Mouse (Mus musculus) erythroblast, embryonic 14.5 days (primary cell): ENCODE results near the gene Tmem219. TPM values are rescaled to one million over a fixed set of nuclear protein-coding genes. Genes with fewer than 3 reads are reported as not detected.
A peak's percentile ranks its signal among the peaks of the same experiment; 100 is the strongest.

Experiments used
- H3K27me3 ChIP-seq: 2 replicates; pipeline ENCODE4 v1.6.1; 2012; ENCODE audit warnings: inconsistent platforms; ENCODE audit not compliant: control insufficient read depth
- H3K36me3 ChIP-seq: 2 replicates; pipeline ENCODE4 v1.6.1; 2012; ENCODE audit warnings: mild to moderate bottlenecking, inconsistent platforms; ENCODE audit not compliant: control insufficient read depth
- H3K4me1 ChIP-seq: 2 replicates; pipeline ENCODE4 v1.6.1; 2012; ENCODE audit warnings: inconsistent platforms; ENCODE audit not compliant: control insufficient read depth
- H3K4me3 ChIP-seq: replicated peaks from 2 replicates; pipeline ENCODE3; 2012; ENCODE audit warnings: moderate library complexity, mild to moderate bottlenecking, inconsistent platforms
- H3K9me3 ChIP-seq: 2 replicates; pipeline ENCODE4 v1.6.1; 2012; ENCODE audit warnings: low read length, inconsistent platforms, mixed read lengths; ENCODE audit not compliant: control insufficient read depth
- GATA1 ChIP-seq: IDR thresholded peaks from 2 replicates; pipeline ENCODE4 v1.6.1; 2012; ENCODE audit warnings: low read length, inconsistent platforms, mixed read lengths
- TAL1 ChIP-seq: IDR thresholded peaks from 3 replicates; pipeline ENCODE4 v1.6.1; 2012; ENCODE audit warnings: low read length, inconsistent platforms, mixed read lengths
- polyA plus RNA-seq: library from polyadenylated mRNA; stranded (reverse); fragments of >175 nt; gene quantifications from 2 replicates; pipeline ENCODE4 v1.2.3, GENCODE M21; 2012

The Tmem219 gene
- polyA plus RNA-seq, 1 experiment: 1.5 TPM

DNA sequence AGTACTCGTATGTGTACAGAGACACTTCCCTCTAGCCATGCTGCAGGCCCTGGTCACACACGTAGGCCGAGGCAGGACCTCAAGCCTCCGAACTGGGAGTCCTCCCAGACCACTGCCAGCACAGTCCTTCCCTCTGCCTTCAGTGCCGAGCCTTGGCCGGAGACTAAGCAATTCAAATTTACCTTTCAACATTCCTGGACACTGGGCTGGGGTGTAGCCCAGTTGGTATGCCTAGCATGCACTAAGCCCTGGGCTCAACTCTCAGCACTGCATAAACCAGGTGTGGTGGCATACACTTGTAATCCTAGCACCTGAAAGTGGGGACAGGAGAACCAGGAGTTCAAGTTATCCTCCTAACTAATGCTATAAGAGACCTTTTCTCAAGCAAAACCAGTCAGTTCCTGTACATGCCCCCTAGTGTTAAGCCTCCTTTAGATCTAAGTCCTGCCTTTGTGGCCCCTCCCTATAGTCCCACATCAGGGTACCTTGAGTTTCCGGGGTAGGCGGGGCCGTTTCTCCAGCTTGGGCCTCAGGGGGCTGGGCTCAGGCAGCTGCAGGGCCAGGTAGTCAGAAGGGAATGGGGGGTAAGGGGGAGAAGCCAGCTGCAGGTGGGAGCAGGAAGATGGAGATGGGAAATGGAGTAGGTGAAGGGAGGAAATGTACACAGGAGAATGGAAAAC, 65.8 kb downstream of the Tmem219 start:
- Histone ChIP-seq H3K36me3 (peaks cover 88% of the 10 kb centered on the region), H3K4me1 (peaks cover 20% of the 10 kb centered on the region), H3K9me3 (no peaks in the 10 kb centered on the region), H3K4me3 (no peak overlapping the region), H3K27me3 (no peaks in the 10 kb centered on the region)
- TF ChIP-seq TAL1 (no peak), GATA1 (no peak)

DNA sequence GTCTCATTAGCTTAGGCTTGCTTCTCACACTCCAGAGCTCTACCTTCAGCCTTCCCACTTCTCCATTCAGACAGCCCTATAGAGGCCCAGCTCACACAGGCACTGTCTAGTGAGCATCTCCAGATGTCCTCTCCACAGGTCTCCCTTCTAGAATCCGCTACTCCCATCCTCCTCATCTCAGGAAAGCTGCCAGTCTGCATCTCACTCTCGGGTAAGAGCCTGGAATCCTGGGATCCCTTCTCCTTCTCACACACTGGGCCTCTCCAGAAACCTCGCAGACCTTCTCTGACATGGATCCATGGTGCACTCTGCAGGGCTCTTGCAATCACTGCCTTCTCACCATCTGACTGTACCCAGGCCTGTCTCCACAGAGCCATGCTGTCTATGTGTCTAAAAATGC, 67.1 kb downstream of the Tmem219 start:
- Histone ChIP-seq H3K27me3 (peaks cover 6% of the 10 kb centered on the region), H3K4me1 (peaks cover 11% of the 10 kb centered on the region), H3K4me3 (no peak overlapping the region), H3K9me3 (no peaks in the 10 kb centered on the region), H3K36me3 (peaks cover 93% of the 10 kb centered on the region)
- TF ChIP-seq GATA1 (no peak), TAL1 (no peak)

- H3K4me1 ChIP-seq: peaks cover 7% of the 10 kb centered on the region
- H3K36me3 ChIP-seq: peaks cover 73% of the 10 kb centered on the region
- H3K27me3 ChIP-seq: peaks cover 27% of the 10 kb centered on the region
- H3K9me3 ChIP-seq: peaks cover 3% of the 10 kb centered on the region; the same call in 1 of the 2 replicates
- TF ChIP-seq GATA1 (no peak), TAL1 (no peak)
- no peak overlapping the region for H3K4me3 ChIP-seq
Observed at GRCm38 (mm10) chr7:126853454-126853853, 69.3 kb downstream of the Tmem219 start.

DNA sequence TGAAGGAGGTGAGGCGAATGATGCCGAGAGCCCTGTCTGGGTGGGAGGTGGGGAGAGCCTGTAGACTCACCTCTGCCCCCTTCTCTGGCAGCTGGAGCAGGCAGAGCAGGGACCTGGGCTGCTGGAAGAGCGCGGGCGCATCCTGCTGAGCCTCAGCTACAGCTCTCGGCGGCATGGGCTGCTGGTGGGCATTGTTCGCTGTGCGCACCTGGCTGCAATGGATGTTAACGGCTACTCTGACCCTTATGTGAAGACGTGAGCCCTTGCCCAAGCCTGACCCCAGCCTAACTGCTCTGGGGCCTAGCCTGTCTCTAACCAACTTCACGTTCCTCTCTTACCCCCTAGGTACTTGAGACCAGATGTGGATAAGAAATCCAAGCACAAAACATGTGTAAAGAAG, 71.5 kb downstream of the Tmem219 start:
- peaks cover 50% of the 10 kb centered on the region for H3K27me3 ChIP-seq
- H3K36me3 ChIP-seq: peaks cover 51% of the 10 kb centered on the region
- no peak for TF ChIP-seq GATA1
- TF ChIP-seq TAL1: no peak
- peaks cover 8% of the 10 kb centered on the region; the same call in 1 of the 2 replicates for H3K9me3 ChIP-seq
- H3K4me3 ChIP-seq: no peak overlapping the region
- peaks cover 2% of the 10 kb centered on the region for H3K4me1 ChIP-seq

GRCm38 (mm10) chr7:126850161-126850560, 72.6 kb downstream of the Tmem219 start:
- TF ChIP-seq GATA1 (no peak), TAL1 (no peak)
- peaks cover 8% of the 10 kb centered on the region; the same call in 1 of the 2 replicates for H3K9me3 ChIP-seq
- H3K36me3 ChIP-seq: peaks cover 41% of the 10 kb centered on the region
- peaks cover 2% of the 10 kb centered on the region for H3K4me1 ChIP-seq
- peaks cover 60% of the 10 kb centered on the region for H3K27me3 ChIP-seq
- no peak overlapping the region for H3K4me3 ChIP-seq

- peaks cover 27% of the 10 kb centered on the region for H3K36me3 ChIP-seq
- peaks cover 2% of the 10 kb centered on the region for H3K4me1 ChIP-seq
- no peak overlapping the region for H3K4me3 ChIP-seq
- peaks cover 8% of the 10 kb centered on the region; the same call in 1 of the 2 replicates for H3K9me3 ChIP-seq
- peaks cover 66% of the 10 kb centered on the region for H3K27me3 ChIP-seq
- TF ChIP-seq GATA1 (no peak), TAL1 (no peak)
Observed at GRCm38 (mm10) chr7:126848794-126849193, 73.9 kb downstream of the Tmem219 start.

GRCm38 (mm10) chr7:126847421-126848398, 75.0 kb downstream of the Tmem219 start:
- H3K9me3 ChIP-seq: peaks cover 8% of the 10 kb centered on the region; the same call in 1 of the 2 replicates
- H3K4me3 ChIP-seq: peak overlapping the region; percentile 15
- peaks cover 66% of the 10 kb centered on the region for H3K27me3 ChIP-seq
- peaks cover 16% of the 10 kb centered on the region for H3K36me3 ChIP-seq
- TF ChIP-seq GATA1 (no peak), TAL1 (no peak)
- peaks cover 2% of the 10 kb centered on the region for H3K4me1 ChIP-seq

GRCm38 (mm10) chr7:126847116-126847420, 75.6 kb downstream of the Tmem219 start, which contains the start of gene Doc2a:
Gene Doc2a (plus strand): TSS chr7:126847416.
- peak within 1 kb of the TSS; percentile 15 for H3K4me3 ChIP-seq
- peaks cover 10% of the 10 kb centered on the region for H3K36me3 ChIP-seq
- TF ChIP-seq TAL1 (no peak), GATA1 (no peak)
- peaks cover 8% of the 10 kb centered on the region; the same call in 1 of the 2 replicates for H3K9me3 ChIP-seq
- peaks cover 2% of the 10 kb centered on the region for H3K4me1 ChIP-seq
- H3K27me3 ChIP-seq: peaks cover 66% of the 10 kb centered on the region

- Histone ChIP-seq H3K4me1 (peaks cover 2% of the 10 kb centered on the region), H3K27me3 (peaks cover 59% of the 10 kb centered on the region), H3K4me3 (no peak overlapping the region), H3K9me3 (peaks cover 12% of the 10 kb centered on the region; the same call in 1 of the 2 replicates), H3K36me3 (no peaks in the 10 kb centered on the region)
- TF ChIP-seq GATA1 (no peak), TAL1 (no peak)
Observed at GRCm38 (mm10) chr7:126845516-126845915, 77.2 kb downstream of the Tmem219 start.
